Mouse (Mus musculus) thymus, postnatal 36 days (tissue): ENCODE measurements around the gene Brd9.

Experiments used
- DNase-seq, 2 experiments: peaks; one replicate each; pipeline ENCODE4 v3.0.0; 2022; ENCODE audit warnings: mixed read lengths in 2 of 2

The Brd9 gene

DNA sequence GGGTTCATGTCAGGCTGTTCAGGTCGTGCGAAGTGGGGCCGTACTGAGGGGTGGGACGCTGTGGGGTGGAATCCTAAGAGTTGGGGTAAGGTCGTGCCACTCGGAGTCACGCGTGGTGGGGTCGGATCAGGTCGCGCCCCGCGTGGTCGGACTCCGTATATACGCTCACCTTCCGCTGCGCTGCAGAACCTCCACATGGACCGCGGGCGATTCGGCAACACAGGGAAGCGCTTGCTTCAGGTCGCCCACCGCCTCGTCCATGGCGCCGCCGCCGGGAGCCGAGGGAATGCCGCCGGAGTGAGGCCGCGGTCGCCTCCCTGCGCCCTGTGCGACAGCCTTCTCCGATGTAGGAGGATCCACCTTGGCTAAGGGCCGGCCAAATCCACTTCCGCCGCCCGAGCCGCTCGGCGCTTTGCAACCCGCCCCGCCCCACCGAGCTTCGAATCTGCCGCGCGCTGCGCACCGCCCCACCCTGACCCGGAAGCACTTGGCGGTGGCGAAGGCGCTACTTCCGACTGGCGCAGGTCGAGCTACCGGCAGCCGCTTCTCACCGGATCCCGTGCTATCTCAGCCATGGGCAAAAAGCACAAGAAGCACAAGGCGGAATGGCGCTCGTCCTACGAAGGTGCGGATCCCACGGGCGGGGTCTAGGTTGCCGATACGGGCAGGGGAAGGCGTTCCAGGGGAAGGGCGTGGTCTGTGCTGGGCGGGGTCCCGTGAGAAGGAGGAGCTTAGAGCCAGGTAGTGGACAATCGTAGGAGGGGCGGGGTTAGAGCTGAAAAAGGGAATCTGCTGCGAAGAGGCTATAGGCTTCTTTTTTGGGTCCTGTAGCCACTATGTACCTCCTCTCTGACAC lies at the start of gene Brd9, which contains the start of gene Trip13:
Gene Brd9, plus strand, starts transcription at position 491 of the 856 bp plus-strand sequence.
Gene Trip13, minus strand, starts transcription at position 464 of the 856 bp plus-strand sequence.
- DNase-seq: peak; percentile 93 to 94

DNA sequence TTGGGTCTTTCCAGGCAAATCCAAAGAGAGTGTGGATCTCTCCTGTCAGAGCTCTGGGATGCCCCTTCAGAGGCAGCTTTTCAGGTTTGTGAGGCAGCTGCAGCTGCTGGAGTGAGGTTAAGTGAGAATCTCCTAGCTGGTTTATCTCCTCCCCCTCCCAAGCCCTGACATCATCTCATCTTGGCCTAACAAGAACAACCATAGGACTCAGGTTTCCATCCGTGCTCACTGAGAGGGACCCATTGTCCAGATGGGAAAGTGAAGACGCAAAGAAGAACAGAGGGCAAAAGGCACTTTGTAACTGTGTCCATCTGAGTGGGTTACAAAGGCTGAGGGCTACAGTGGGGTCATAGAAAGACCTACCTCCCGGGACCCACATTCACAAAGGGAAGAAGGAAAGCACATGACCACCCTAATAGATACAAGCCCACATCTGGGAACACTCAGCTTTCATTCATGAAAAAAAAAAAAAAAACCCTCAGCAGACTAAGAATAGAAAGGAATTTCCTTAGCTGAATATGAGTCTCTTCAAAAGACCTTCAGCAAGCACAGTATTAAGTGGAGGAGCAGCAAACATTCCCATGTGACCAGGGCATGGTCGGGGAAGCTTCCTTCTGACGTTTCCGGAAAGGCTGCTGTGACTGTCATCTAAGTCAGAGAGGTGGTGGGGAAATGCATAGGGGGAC lies 45.0 kb upstream of the Brd9 start:
- no peak for DNase-seq

DNA sequence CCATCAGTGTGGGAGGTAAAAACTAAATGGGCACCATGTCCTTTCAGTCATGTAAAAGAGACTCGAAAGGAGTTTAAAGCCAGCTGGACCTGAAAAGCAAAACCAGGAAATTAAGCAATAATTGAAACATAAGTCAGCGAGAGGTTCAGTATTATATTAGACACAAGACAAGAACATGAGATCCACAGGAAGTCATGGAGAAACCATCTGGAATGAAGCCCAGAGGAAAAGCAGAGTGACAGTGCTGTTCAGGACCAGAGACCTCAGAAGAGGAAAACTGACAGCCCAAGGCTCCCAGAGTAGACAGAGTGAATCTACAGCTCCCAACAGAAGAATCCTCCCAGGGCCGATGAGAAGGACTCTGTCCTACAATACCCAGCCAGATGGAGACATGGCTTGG lies 40.0 kb upstream of the Brd9 start:
- DNase-seq: no peak

DNA sequence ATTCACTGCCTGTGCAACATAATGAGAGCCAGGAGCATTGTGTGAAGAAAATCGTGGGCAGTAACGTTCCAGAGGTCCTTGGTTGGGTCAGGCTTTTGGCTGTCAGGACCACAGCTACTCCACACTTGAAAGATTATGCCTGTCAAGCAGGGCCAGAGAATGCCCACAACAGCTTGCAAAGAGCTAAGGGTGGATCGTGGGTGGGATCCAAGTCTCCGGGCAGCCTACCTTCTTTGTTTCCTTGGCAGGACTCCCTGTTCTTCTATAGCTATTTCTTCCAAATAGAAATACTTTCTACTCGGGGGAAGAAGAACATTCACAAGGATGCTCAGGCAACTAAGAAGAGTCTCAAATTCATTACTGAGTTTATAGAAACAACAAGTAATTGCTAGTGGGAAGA lies 30.5 kb upstream of the Brd9 start:
- no peak for DNase-seq

DNA sequence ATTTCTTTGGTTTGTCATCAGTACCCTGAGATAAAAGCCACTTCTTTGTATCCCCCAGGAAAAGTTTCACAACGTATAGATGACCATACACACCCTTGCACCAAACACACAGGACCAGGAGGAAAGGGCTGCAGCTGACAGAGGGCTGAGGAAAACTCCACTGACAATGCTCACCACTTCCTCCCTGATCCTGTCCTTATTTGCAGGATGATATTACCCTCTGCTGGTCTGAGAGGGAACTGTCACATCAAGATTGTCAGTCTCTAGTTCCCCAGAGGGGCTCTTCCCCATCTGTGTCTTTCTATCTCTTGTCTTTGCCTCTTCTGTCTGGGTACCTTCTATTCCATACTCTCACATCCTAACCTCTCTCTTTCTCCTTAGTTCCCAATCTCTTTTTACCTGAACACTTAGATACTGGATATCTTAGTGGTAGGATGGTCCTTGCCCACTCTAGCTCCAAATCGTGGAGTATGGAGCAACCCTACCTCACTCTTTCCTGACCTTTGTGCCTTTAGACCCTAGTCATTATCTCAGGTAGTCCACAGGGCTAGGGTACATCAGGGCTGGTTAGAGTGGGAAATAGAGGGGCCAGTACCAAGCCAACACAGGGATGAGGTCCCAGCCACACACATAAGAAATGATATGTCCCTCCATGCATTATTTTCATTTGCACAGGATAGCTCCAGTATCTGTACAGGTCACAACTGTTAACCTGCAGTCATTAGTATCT lies 29.8 kb upstream of the Brd9 start:
- peak; percentile 13 to 18 for DNase-seq

DNA sequence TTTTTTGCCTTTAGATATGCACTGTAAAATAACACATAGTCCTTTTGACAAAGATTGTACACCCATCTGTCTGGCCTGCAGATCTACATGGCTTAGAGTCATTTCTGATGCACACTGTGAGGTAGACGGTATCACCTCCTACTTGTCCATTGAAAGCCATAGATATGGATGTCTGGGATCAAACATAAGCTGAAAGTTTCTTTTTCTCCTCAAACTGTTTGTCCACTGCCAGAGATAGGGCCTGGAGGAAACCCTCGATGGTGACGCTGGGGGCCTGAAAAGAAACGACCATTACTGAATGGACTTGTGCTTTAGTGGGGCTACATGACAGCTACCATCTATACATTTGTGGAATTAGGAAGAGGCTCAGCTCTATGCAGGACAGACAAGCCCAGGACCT lies 24.5 kb upstream of the Brd9 start:
- no peak for DNase-seq

DNA sequence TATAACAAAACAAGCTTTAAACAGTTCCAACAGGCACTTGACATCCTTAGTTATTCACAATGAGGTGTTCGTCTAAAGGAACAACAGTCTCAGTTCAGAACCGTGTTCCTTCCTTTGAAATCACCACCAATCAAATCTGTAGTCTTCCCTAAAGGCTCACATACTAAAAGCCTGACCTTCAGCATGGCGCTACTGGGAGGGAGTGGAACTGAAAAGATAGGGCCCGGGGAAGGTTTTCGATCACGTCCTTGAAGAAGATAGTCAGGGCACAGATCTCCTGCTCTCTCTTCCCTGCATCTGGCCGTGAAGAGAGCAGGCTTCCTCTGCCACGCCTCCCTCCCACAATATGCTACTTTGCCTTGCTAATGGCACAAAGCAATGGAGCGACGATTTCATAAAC lies 5.4 kb upstream of the Brd9 start:
- no peak for DNase-seq

DNA sequence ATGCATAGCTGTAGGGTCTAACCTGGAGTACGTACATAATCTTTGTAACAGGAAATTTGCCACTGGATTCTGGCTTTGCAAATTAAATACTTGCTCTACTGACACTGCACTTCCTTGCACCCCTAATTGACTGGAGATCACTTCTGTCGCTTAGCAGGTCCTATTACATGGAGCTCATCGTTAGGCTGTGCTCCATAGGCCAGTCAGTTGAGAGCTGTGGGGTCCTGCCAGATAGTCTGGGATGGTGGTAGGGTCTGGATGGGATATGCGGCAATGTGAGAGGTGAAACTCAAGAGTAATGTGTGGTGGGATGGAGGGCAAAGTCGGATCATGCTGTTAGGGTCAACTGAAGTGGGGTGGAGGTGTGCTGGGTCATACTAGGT lies 682 bp upstream of the Brd9 start:
- no peak for DNase-seq

DNA sequence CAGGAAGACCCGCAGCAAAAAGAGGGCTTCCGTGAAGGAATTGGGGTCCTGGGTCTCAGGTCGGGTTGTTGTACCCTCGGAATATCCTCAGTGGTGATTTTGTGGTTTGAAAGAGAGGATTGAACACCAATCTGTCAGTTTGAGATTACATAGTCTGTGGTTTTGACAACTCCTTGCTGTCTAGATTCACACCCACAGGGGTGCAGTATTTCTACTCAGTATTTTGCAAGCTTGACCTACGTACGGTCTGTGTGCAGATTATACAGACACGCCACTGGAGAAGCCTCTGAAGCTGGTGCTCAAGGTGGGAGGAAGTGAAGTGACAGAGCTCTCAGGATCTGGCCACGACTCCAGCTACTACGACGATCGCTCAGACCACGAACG lies 558 bp downstream of the Brd9 start:
- no peak for DNase-seq

DNA sequence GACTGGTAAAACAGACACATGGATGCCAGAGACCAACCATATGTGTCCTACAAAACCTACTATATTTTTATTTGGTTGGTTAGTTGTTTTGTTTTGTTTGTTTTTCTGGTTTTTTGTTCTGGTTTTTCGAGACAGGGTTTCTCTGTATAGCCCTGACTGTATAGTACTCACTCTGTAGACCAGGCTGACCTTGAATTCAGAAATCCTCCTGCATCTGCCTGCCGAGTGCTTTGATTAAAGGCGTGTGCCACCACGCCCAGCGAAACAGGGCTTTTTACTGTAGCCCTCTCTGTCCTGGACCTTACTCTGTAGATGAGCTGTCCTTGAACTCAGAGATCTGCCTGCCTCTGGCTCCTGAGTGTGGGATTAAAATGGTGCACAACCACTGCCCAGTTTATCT lies 1.5 kb downstream of the Brd9 start:
- no peak for DNase-seq

DNA sequence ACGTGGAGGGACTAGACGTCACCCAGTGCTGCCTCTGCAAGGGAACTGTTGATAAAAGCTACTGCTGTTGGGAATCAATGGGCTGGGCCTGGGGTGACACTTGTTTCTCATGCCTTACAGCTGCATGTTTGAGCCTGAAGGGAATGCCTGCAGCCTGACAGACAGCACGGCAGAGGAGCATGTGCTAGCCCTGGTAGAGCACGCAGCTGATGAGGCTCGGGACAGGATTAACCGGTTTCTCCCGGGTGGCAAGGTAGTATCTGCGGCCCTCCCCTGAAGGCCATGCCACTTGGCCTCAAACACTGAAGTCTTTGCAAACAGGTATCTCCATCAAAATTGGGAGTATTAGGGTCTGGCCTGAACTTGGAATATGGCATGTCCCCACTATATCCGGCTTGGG lies 7.0 kb downstream of the Brd9 start:
- DNase-seq: no peak

DNA sequence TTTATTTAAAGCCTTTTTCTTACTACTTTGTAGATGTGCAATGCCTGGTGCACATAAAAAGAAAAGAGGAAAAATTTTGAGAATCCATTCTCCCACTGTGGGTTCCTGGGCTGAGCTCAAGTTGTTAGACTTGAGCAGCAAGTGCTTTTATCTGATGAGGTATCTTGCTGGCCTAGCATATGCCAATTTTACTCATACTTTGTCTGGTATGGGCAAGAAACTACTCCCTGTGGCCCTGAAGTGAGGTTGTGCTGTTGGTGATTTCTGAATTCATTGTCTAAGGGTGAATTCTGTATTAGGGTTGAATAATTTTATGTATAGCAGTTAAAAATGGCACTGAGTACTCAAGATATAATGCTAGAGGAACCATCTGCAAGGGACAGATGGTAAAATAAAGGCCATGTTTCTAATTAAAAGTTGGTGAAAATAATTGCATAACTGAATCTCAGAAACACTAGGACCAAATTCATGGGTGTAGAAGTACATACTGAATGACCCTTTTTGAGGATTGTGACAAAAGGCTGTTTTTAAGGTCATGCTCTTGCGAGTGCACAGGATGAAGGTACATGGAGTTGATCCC lies 16.0 kb downstream of the Brd9 start:
- no peak for DNase-seq

DNA sequence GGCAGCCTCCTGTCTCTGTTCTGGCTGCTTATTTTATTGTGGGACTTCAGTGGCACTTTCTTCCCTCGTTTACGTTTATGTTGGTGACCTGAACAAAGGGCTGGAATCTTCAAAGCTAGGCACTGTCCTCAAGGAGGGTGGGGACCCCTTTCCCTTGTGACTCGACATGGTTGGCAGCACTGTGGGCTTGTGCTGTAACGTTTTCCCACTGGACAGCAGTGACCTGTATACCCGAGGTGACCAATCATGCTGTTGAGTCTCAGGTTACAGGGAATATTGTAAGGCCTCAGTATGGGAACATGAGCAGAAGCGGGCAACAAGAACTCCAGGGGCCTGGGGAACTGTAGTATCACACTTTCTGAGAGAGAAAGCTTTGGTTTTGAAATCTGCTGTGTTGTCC lies 17.1 kb downstream of the Brd9 start:
- DNase-seq: no peak

DNA sequence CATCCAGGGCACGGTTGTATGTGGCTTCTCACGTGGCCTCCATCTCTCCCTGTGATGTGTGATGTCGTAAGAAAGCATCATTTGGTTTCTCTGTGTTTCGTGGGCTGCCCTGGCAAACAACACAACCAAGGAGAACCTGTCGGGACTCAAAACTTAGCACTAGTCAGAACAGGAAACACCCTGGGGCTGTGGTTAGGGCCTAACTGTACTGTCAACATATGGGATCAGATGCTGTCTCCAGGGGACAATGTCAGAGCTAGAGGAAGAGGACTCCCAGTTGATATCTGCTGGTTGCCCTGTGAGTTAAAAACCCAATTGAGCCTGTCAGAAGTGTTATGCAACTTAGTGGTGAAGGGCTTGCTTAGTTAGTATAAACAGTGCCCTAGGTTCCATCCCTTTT lies 17.9 kb downstream of the Brd9 start:
- DNase-seq: no peak

DNA sequence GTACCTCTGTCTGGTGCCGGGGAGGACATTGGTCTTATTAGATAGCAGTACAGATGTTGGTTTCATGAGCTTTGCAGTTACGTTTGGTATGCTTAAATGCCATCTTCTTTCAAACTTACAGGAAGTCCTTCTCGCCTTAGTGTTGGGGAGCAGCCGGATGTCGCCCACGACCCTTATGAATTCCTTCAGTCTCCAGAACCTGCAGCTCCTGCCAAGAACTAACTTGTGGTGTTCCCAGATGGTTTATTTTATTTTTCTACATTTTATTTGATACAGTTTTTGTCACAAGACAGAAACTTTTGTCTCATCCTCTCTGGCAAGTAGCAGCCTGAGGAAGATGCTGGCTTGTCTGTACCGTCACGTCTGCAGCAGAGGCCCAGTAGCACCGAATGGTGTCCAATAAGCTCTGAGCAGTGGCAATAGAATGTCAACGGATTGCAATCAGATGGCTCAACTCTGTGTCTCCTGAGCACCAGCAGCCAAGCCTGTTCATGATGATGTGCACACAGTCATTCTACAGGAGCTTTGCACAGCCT lies 22.6 kb downstream of the Brd9 start:
- no peak for DNase-seq

DNA sequence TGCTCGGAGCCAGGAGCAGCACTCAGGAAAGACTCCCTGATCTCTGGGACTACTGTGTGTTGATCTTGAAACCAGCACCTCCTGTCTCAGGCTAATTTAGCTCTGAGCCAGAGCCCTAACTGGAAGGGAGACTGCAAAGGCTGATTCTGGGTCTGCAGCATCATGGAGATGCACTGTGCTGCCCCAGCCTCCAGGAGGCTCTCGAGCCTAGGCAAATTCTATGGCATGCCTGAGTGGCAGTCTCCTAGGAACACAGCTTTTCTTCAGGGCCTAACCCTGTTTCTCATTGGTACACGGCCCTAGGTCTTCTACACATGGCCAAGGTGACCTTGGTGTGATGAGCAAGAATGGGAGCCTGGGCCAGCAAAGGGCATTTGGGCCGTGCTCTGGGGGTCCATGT lies 23.6 kb downstream of the Brd9 start:
- no peak for DNase-seq

DNA sequence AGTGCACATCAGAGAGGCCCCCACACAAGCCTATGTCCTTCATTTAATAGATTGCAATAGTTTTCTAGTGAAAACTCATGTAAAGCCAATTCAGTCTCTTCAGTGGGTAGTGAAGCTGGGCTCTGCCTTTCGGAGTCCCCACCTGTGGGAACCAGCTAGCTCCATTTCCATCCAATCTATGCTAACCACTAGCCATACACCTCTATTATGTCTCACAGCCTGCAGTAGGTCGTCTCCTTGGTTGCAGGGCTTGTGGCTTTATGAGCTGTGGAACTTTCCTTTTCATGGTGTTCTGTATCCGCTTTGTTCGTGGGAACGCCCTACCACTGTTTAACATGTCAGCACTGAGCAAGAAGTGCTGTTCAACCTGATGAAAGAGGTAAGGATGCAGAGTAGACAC lies 25.9 kb downstream of the Brd9 start, which contains the start of gene Zdhhc11:
Gene Zdhhc11, plus strand, starts transcription at position 301 of the 400 bp plus-strand sequence.
- DNase-seq: no peak

DNA sequence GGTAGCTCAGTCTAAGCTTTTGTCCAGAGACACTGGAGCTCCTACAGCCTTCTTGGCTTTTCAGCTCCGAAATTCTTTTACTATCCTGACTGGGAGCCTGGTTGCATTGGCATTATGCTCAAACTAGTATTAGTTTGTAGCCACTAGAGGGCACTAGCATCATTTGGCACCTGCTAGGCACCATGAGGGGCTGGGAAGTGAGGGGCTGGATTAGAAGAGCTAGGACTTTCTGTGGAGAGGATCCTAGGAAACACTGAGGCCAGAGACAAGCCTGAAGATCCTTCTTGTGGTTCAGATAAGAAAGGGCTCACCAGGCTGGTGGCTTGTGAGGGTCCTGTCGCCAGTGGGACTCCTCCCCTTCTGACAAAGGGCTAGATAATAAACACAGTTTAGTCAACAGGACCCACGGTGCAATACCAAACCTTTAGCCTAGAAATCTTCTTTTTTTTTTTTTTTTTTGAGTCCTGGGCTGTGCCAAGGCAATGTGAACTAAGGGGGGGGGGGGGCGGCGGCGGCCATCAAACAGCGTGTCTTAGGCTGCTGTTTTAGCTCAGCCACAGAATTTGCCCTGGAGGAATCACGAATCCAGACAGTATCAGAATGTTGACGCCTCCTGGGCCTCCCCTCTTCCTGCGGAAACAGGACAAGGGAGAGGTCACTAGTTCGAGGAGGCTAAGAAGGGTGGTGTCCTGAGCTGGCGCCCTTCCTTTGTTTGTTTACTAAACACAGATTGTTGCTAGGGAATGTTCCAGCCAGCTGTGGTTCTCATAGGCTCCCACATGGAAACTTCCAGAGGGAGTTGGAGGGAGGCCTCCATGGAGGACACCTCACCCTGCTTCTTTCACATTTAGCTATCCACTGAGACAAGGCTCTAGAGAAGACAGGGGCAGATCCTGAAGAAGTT lies 33.2 kb downstream of the Brd9 start:
- DNase-seq: peak; percentile 5 to 9

DNA sequence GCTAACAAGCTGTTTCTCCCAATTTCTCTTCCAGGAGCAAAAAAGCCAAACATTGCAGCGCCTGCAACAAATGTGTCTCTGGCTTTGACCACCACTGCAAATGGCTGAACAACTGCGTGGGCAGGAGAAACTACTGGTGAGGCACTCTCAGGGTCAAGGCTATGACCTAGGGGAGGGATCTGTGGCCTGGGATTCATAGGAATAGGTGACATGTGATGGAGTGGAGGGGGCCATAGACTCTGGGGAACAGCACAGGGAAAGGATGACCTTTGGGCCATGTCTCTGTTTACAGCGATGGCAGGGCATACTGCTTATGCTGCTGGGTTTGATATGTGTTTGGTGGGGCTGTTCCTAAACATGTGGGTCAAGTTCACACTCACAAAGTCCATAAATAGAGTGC lies 36.9 kb downstream of the Brd9 start:
- no peak for DNase-seq

DNA sequence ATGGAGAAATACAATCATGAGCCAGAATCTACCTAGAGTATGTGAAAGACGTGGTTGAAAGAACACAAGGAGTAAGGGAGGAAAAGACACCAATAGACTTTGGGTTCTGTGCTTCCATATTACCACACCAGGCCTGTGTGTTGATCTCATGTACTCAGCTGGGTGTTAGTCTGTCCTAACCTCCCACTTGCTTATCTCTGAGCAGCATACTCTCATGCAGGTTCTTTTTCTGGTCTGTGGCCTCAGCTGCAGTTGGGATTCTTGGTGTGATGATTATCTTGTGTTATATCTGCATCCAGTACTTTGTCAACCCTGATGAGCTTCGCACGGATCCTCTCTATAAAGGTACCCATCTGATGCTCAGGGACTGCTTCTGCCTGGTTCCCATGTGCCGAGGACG lies 39.3 kb downstream of the Brd9 start:
- DNase-seq: no peak

DNA sequence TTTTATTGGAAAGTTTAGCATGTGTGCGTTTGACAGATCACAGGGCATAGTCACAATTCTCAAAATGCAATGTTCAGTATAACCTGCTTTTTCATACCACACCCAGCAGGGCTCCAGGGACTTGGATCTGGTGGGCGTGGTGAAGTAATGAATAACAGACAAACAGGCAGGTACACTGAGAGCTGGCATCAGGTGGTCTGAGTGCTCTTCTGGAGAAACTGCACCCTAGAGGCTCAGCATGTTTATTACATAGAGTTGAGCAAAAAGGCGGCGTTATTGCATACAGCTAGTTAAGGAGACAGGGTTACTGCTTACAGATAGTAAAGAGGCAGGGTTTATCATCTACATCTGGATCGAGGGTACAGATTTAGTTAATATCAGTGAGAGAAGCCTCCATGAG lies 52.7 kb downstream of the Brd9 start:
- DNase-seq: no peak

DNA sequence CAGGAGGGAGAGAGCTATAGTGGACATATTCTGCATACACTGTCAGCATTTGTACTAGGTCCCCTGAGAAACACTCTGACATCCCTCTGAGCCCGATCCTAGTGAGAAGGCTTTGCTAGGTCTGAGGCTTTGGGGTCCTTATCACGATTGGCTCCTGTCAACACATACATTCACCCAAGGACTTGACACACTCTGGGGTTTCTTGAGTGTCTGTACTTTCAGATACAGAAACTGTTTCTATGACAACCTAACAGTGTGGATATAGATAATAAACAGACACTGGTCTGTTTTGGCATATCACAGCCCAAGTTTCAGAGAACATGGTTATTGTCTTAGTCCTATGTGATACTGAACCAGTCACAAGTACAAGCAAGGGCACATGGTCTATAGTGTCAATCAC lies 53.1 kb downstream of the Brd9 start:
- DNase-seq: no peak
